Mouse (Mus musculus): Measurements from ENCODE around the gene Sohlh1. TPM values are rescaled to one million over a fixed set of nuclear protein-coding genes. Genes with fewer than 3 reads are reported as not detected.

The Sohlh1 gene
- polyA plus RNA-seq, 1 experiment from 2014 or later: not detected

- H3K4me1 ChIP-seq (ENCODE audit: control insufficient read depth, insufficient read depth, low read length): no peaks in the 10 kb centered on the region
- 0 out of 2 replicates have a peak overlapping the region, but pooled peaks have one; percentile 38 for H3K9ac ChIP-seq (ENCODE audit: low read depth, low read length)
- H3K4me3 ChIP-seq (ENCODE audit: low read length): peak overlapping the region; percentile 35
- WGBS: 25% methylated on average over 7 of the region's 7 CpGs
- no peaks in the 10 kb centered on the region for H3K36me3 ChIP-seq (ENCODE audit: control insufficient read depth, insufficient read depth, low read length)
- H3K9me3 ChIP-seq (ENCODE audit: control insufficient read depth, low read length): no peaks in the 10 kb centered on the region
- no peak for ATAC-seq (ENCODE audit: low FRiP score, low TSS enrichment)
- H3K27ac ChIP-seq (ENCODE audit: low read depth, low read length): no peak overlapping the region
- H3K27me3 ChIP-seq (ENCODE audit: control insufficient read depth, insufficient read depth, low read length): peaks cover 21% of the 10 kb centered on the region
- H3K4me2 ChIP-seq (replicated peaks; ENCODE audit: low read depth, low read length): peak overlapping the region; percentile 61
These were observed 30.2 kb upstream of the Sohlh1 start for GRCm38 (mm10) chr2:25877250-25877735.

- H3K4me3 ChIP-seq (ENCODE audit: low read length): no peak overlapping the region
- no peak for ATAC-seq (ENCODE audit: low FRiP score, low TSS enrichment)
- no peak overlapping the region for H3K27ac ChIP-seq (ENCODE audit: low read depth, low read length)
- H3K9me3 ChIP-seq (ENCODE audit: control insufficient read depth, low read length): no peaks in the 10 kb centered on the region
- WGBS: 52% methylated on average over 5 of the region's 5 CpGs
- peaks cover 9% of the 10 kb centered on the region for H3K4me1 ChIP-seq (ENCODE audit: control insufficient read depth, insufficient read depth, low read length)
- H3K4me2 ChIP-seq (replicated peaks; ENCODE audit: low read depth, low read length): no peak overlapping the region
- H3K9ac ChIP-seq (ENCODE audit: low read depth, low read length): no peak overlapping the region
- no peaks in the 10 kb centered on the region for H3K36me3 ChIP-seq (ENCODE audit: control insufficient read depth, insufficient read depth, low read length)
- H3K27me3 ChIP-seq (ENCODE audit: control insufficient read depth, insufficient read depth, low read length): peaks cover 23% of the 10 kb centered on the region
These were observed 19.6 kb upstream of the Sohlh1 start for GRCm38 (mm10) chr2:25866656-25867055.

GRCm38 (mm10) chr2:25865412-25865811 is 18.4 kb upstream of the Sohlh1 start:
- no peak for ATAC-seq (ENCODE audit: low FRiP score, low TSS enrichment)
- 22% methylated on average over 4 of the region's 4 CpGs for WGBS
- Histone ChIP-seq H3K4me2 (replicated peaks; ENCODE audit: low read depth, low read length) (no peak overlapping the region), H3K27me3 (ENCODE audit: control insufficient read depth, insufficient read depth, low read length) (peaks cover 23% of the 10 kb centered on the region), H3K27ac (ENCODE audit: low read depth, low read length) (no peak overlapping the region), H3K4me3 (ENCODE audit: low read length) (no peak overlapping the region), H3K9ac (ENCODE audit: low read depth, low read length) (no peak overlapping the region), H3K9me3 (ENCODE audit: control insufficient read depth, low read length) (no peaks in the 10 kb centered on the region), H3K4me1 (ENCODE audit: control insufficient read depth, insufficient read depth, low read length) (peaks cover 9% of the 10 kb centered on the region), H3K36me3 (ENCODE audit: control insufficient read depth, insufficient read depth, low read length) (no peaks in the 10 kb centered on the region)

GRCm38 (mm10) chr2:25864230-25864629 is 17.2 kb upstream of the Sohlh1 start:
- Histone ChIP-seq H3K9ac (ENCODE audit: low read depth, low read length) (no peak overlapping the region), H3K27ac (ENCODE audit: low read depth, low read length) (no peak overlapping the region), H3K4me2 (replicated peaks; ENCODE audit: low read depth, low read length) (peak overlapping the region; percentile 96), H3K9me3 (ENCODE audit: control insufficient read depth, low read length) (no peaks in the 10 kb centered on the region), H3K27me3 (ENCODE audit: control insufficient read depth, insufficient read depth, low read length) (peaks cover 23% of the 10 kb centered on the region), H3K4me3 (ENCODE audit: low read length) (peak overlapping the region; percentile 51), H3K4me1 (ENCODE audit: control insufficient read depth, insufficient read depth, low read length) (peaks cover 9% of the 10 kb centered on the region), H3K36me3 (ENCODE audit: control insufficient read depth, insufficient read depth, low read length) (no peaks in the 10 kb centered on the region)
- 4% methylated on average over 18 of the region's 18 CpGs for WGBS
- no peak for ATAC-seq (ENCODE audit: low FRiP score, low TSS enrichment)

- H3K27me3 ChIP-seq (ENCODE audit: control insufficient read depth, insufficient read depth, low read length): peaks cover 23% of the 10 kb centered on the region
- peak within 1 kb of the TSS; percentile 51 for H3K4me3 ChIP-seq (ENCODE audit: low read length)
- no peaks in the 10 kb centered on the region for H3K9me3 ChIP-seq (ENCODE audit: control insufficient read depth, low read length)
- WGBS: 1% methylated on average over 48 of the region's 53 CpGs
- H3K4me2 ChIP-seq (replicated peaks; ENCODE audit: low read depth, low read length): peak within 1 kb of the TSS; percentile 96
- H3K9ac ChIP-seq (ENCODE audit: low read depth, low read length): no peak within 1 kb of the TSS; the same call in 1 of the 2 replicates
- peak; percentile 49 for ATAC-seq (ENCODE audit: low FRiP score, low TSS enrichment)
- no peaks in the 10 kb centered on the region for H3K36me3 ChIP-seq (ENCODE audit: control insufficient read depth, insufficient read depth, low read length)
- H3K27ac ChIP-seq (ENCODE audit: low read depth, low read length): no peak within 1 kb of the TSS
- peaks cover 9% of the 10 kb centered on the region for H3K4me1 ChIP-seq (ENCODE audit: control insufficient read depth, insufficient read depth, low read length)
These were observed 16.5 kb upstream of the Sohlh1 start, which contains the start of gene Kcnt1 for GRCm38 (mm10) chr2:25863337-25864131. Gene Kcnt1, plus strand, starts transcription at chr2:25863734.

GRCm38 (mm10) chr2:25862696-25863270 is 15.7 kb upstream of the Sohlh1 start:
- Histone ChIP-seq H3K27ac (ENCODE audit: low read depth, low read length) (no peak overlapping the region), H3K4me2 (replicated peaks; ENCODE audit: low read depth, low read length) (peak overlapping the region; percentile 96; the same call in 1 of the 2 replicates), H3K36me3 (ENCODE audit: control insufficient read depth, insufficient read depth, low read length) (no peaks in the 10 kb centered on the region), H3K4me3 (ENCODE audit: low read length) (no peak overlapping the region), H3K9me3 (ENCODE audit: control insufficient read depth, low read length) (no peaks in the 10 kb centered on the region), H3K27me3 (ENCODE audit: control insufficient read depth, insufficient read depth, low read length) (peaks cover 23% of the 10 kb centered on the region), H3K9ac (ENCODE audit: low read depth, low read length) (no peak overlapping the region), H3K4me1 (ENCODE audit: control insufficient read depth, insufficient read depth, low read length) (peaks cover 9% of the 10 kb centered on the region)
- 64% methylated on average over 5 of the region's 5 CpGs for WGBS
- no peak for ATAC-seq (ENCODE audit: low FRiP score, low TSS enrichment)

GRCm38 (mm10) chr2:25862038-25862437 is 15.0 kb upstream of the Sohlh1 start:
- no peak overlapping the region for H3K4me3 ChIP-seq (ENCODE audit: low read length)
- no peaks in the 10 kb centered on the region for H3K36me3 ChIP-seq (ENCODE audit: control insufficient read depth, insufficient read depth, low read length)
- no peak for ATAC-seq (ENCODE audit: low FRiP score, low TSS enrichment)
- H3K4me1 ChIP-seq (ENCODE audit: control insufficient read depth, insufficient read depth, low read length): peaks cover 9% of the 10 kb centered on the region
- H3K9ac ChIP-seq (ENCODE audit: low read depth, low read length): no peak overlapping the region
- no peak overlapping the region for H3K27ac ChIP-seq (ENCODE audit: low read depth, low read length)
- WGBS: 61% methylated on average over 2 of the region's 2 CpGs
- H3K4me2 ChIP-seq (replicated peaks; ENCODE audit: low read depth, low read length): no peak overlapping the region
- H3K27me3 ChIP-seq (ENCODE audit: control insufficient read depth, insufficient read depth, low read length): peaks cover 23% of the 10 kb centered on the region
- H3K9me3 ChIP-seq (ENCODE audit: control insufficient read depth, low read length): no peaks in the 10 kb centered on the region

GRCm38 (mm10) chr2:25859891-25860290 is 12.8 kb upstream of the Sohlh1 start:
- Histone ChIP-seq H3K27ac (ENCODE audit: low read depth, low read length) (no peak overlapping the region), H3K27me3 (ENCODE audit: control insufficient read depth, insufficient read depth, low read length) (peaks cover 9% of the 10 kb centered on the region), H3K4me1 (ENCODE audit: control insufficient read depth, insufficient read depth, low read length) (peaks cover 9% of the 10 kb centered on the region), H3K9me3 (ENCODE audit: control insufficient read depth, low read length) (no peaks in the 10 kb centered on the region), H3K9ac (ENCODE audit: low read depth, low read length) (no peak overlapping the region), H3K4me2 (replicated peaks; ENCODE audit: low read depth, low read length) (no peak overlapping the region), H3K4me3 (ENCODE audit: low read length) (no peak overlapping the region), H3K36me3 (ENCODE audit: control insufficient read depth, insufficient read depth, low read length) (no peaks in the 10 kb centered on the region)
- WGBS: 77% methylated on average over 3 of the region's 3 CpGs
- no peak for ATAC-seq (ENCODE audit: low FRiP score, low TSS enrichment)

- no peaks in the 10 kb centered on the region for H3K9me3 ChIP-seq (ENCODE audit: control insufficient read depth, low read length)
- no peak overlapping the region for H3K9ac ChIP-seq (ENCODE audit: low read depth, low read length)
- 83% methylated on average over 5 of the region's 5 CpGs for WGBS
- no peak for ATAC-seq (ENCODE audit: low FRiP score, low TSS enrichment)
- no peaks in the 10 kb centered on the region for H3K4me1 ChIP-seq (ENCODE audit: control insufficient read depth, insufficient read depth, low read length)
- H3K27ac ChIP-seq (ENCODE audit: low read depth, low read length): no peak overlapping the region
- H3K27me3 ChIP-seq (ENCODE audit: control insufficient read depth, insufficient read depth, low read length): no peaks in the 10 kb centered on the region
- H3K4me2 ChIP-seq (replicated peaks; ENCODE audit: low read depth, low read length): no peak overlapping the region
- H3K36me3 ChIP-seq (ENCODE audit: control insufficient read depth, insufficient read depth, low read length): no peaks in the 10 kb centered on the region
- no peak overlapping the region for H3K4me3 ChIP-seq (ENCODE audit: low read length)
These were observed 7.0 kb upstream of the Sohlh1 start for GRCm38 (mm10) chr2:25853998-25854397.
